Mouse (Mus musculus): Measurements from ENCODE around the gene Gm8857. TPM values are rescaled to one million over a fixed set of nuclear protein-coding genes. Genes with fewer than 3 reads are reported as not detected.

Gene Gm8857
- polyA plus RNA-seq (2021; fragmentation: Nextera tagmentation): not detected in 2 replicates
- long read RNA-seq, experiment 1: 0 reads
- long read RNA-seq, experiment 2: 0 reads

GRCm38 (mm10) chr5:10947505-10947904 is at the start of gene Gm8857, which contains the start of gene Gm8871:
TSS of gene Gm8857 (plus strand) at chr5:10947807.
TSS of gene Gm8871 (plus strand) at chr5:10947805.

Other genes starting within 250 kb of the Gm8857 start
- not detected in 2 replicates for gene Gm8871, start within 50 bp of the Gm8857 start, polyA plus RNA-seq (2021; fragmentation: Nextera tagmentation)
- not detected in 2 replicates for gene Gm8879, start 179.8 kb downstream of the Gm8857 start, polyA plus RNA-seq (2021; fragmentation: Nextera tagmentation)
- not detected in 2 replicates for gene Gm5861, start 235.3 kb downstream of the Gm8857 start, polyA plus RNA-seq (2021; fragmentation: Nextera tagmentation)